Mouse (Mus musculus) inflammation-experienced regulatory T-cells, adult 6 months (primary cell): ENCODE results near the gene Ddx19a. TPM values are rescaled to one million over a fixed set of nuclear protein-coding genes. Genes with fewer than 3 reads are reported as not detected.
"Not testable (repeated sequence)": the region's sequence is repeated elsewhere in the genome, so short reads cannot be mapped to it uniquely, and the experiment has no call there.

Source experiments
- ATAC-seq: one replicate; pipeline ENCODE4 v1.8.0; 2017
- polyA plus RNA-seq, 3 experiments: library from polyadenylated mRNA; unstranded; fragments of 100-300 nt; shearing (Covaris generic); gene quantifications; one replicate each; pipeline ENCODE4 v1.2.1; 2017

Ddx19a gene
- polyA plus RNA-seq, 3 experiments from 2014 or later = 16.3 to 18.2 (median 17.2) TPM

DNA sequence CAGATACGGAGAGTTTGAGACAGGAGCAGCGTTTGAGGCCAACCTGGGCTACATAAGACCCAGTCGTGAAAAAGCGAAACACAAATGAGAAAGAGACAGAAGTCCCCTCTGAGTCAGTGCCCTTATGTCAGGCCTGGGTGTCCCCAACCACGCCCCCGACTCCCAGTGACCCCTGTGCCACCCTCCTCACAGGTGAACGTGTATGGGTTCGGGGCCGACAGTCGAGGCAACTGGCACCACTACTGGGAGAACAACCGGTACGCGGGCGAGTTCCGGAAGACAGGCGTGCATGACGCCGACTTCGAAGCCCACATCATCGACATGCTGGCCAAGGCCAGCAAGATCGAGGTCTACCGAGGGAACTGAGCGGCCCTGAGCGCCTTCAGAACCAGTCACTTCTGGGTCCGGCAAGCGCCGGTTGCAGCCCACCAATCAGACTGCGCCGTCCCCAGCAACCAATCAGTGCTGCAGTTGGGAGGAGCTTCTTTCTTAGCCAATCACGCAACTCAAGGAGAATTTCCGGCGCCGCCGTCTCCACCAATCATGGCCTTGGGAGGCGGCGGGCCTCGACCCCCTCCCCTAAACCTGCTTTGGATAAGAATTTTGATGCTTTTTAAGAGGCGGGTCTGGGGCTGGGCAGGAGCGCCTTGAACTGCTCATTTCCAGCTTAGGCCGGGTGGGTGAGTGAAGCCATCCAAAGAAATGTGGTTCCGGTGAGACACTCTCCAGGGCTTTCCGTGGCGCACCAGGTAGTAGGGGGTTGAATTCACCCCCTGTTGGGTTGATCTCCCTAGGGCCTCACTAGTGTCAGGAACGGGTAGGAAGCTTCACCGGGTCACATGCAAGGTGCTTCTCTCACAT, 27.5 kb downstream of the Ddx19a start:
- peak; percentile 97 for ATAC-seq

DNA sequence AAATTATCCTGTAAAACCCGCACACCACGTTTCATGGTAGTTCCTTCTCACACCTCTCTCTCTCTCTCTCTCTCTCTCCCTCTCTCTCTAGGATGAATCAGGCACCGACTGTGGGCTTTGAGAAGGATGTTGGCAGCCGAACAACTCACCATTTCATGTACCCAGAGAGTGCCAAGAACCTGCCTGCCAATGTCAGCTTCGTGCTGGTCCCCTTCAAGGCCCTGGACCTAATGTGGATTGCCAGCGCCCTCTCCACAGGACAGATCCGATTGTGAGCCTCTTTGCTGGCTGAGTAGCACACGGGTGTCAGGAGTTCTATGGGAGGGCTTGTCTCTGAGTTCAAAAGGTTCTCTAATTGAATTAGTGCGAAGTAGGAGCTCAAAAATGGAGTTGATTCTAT, 30.3 kb downstream of the Ddx19a start:
- no peak for ATAC-seq

DNA sequence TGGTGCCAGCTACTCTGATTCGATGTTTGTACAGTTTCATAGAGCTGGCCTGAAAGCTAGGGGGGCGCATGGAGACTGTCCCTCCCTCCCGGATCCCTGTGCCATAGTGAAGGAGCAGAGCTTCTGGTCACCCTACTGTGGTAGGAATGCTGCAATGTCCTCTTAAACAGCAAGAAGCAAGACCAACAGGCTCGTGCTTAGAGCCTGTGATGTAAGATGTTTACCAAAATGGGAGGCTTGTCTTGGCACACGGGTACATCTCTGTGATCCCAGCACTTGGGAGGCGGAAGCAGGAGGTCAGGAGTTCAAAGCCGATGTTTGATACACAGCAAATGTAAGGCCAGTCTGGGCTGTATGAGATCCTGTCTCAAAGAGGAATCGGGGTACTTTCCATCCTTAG, 31.0 kb downstream of the Ddx19a start:
- no peak for ATAC-seq

DNA sequence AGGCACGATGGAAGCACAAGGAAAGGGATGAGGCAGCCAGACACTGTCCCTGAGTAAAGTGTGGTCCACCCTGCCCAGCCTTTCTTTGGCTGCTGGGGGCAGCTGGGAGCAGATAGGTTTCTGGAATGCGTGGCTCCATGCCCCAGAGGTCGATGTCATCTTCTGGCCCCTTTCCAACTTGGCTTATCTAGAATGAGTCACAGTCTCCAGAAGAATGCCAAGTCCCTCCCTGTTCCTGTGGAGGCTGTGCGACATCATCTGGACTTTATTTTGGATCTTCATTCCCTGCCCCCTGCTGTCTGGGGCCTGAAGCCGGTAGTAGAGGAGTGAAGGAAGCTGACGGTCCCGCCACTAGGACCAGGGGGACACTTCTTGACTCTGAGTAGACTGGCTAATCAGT, 32.0 kb downstream of the Ddx19a start:
- ATAC-seq = no peak

DNA sequence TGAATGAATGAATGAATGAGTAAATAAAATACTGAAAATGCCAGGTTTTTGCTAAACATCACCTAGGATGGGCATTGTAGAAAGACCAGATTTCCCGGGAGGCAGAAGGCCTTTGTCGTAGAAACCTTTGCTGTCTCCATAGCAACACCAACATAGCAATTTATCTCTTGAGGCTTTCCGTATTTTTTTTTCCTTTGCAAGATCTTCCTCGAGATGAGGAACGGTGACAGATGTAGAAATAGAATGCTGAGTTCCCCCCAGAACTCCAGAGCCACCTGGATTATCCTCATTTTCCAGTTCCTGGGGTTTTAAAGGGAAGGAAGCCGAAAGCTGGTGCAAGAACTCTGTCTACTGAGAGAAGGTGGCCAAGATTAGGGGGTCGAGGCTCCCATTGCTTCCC, 32.9 kb downstream of the Ddx19a start:
- no peak for ATAC-seq

DNA sequence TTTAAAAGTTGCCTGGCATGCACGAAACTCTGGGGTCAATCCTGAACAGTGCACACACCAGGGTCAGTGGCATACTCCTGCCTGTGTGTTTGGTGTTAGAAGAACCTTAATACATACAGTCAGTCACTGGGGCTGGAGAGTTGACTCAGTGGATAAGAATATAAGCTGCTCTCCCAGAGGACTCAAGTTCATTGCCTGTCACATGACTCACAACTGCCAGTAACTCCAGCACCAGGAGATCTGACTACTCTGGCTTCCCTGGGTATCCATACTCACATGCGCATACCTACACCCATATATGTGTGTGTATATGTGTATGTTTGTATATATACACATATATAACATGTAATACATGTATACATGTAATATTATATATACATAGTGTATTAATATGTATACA, 34.5 kb downstream of the Ddx19a start:
- no peak for ATAC-seq

DNA sequence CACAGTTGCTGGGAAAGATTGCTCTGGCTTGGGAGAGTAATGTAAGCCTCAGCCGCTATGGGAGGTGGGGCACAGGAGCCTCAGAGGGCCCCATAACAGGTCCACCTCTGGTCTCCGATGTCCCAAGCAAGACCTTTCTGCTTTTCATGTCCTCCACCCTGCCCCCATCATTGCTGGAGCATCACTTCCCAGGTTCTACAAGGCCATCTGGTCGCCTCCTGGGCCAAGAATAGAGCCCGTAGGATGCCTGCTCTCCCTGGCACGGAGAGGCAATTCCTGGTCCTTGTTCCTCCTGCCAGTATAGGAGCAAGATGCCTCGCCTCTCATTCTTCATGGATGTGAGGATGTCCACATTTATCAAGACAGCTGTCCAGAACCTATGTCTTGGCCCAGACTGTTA, 37.7 kb downstream of the Ddx19a start:
- ATAC-seq = no peak

DNA sequence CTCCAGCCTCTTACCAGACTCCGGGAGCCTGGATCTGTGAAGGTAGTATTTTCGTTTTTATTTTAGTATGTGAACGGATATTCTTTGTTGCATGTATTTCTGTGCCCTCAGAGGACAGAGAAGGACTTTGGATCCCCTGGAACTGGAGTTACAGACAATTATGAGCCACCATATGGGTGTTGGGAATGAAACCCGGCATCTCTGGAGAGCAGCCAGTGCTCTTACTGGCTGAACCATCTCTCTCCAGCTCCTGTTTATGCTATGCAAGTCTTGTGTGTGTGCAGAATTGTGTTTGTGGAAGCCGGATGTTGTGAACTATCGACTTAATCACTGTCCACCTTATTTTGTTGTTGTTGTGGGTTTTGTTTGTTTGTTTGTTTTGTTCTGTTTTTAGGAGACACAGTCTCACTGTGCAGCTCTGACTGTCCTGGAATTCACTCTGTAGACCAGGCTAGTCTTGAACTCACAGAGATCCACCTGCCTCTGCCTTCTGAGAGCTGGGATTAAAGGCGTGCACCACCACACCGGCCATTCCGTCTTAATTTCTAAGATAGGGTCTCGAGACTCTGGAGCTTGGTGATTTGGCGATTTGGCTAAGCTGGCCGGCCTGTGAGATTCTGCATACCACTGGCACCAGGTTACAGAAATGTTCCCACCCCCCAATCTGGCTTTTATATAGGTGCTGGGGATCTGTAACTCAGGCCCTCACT, 38.4 kb downstream of the Ddx19a start:
- ATAC-seq = no peak

DNA sequence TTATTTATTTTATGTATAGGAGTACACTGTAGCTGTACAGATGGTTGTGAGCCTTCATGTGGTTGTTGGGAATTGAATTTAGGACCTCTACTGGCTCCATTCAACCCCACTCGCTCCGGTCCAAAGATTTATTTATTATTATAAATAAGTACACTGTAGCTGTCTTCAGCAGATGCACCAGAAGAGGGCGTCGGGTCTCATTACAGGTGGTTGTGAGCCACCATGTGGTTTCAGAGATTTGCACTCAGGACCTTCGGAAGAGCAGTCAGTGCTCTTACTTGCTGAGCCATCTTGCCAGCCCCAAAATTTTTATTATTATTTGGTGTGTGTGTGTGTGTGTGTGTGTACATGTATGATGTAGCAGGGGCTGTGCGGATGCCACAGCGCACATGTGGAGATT, 39.0 kb downstream of the Ddx19a start:
- not testable (repeated sequence) for ATAC-seq

DNA sequence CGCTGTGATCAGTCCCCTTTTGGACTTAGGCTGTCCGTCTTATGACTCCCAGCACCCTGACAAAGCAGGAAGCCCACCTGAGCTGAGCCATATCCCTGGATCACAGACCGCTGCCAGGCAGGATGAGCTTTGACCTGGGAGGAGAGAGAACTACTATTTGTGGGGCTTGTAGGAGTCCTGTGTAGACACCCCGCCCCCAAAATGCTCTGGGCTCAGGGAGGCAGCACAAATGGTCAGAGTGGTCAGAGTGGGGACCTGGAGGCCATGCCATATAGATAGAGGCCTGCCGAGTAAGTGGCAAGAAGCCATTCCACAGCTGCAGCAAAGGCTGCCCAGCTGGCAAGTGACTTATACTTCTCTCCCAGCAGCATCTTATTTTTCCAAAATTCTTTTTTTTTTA, 39.5 kb downstream of the Ddx19a start:
- no peak for ATAC-seq

DNA sequence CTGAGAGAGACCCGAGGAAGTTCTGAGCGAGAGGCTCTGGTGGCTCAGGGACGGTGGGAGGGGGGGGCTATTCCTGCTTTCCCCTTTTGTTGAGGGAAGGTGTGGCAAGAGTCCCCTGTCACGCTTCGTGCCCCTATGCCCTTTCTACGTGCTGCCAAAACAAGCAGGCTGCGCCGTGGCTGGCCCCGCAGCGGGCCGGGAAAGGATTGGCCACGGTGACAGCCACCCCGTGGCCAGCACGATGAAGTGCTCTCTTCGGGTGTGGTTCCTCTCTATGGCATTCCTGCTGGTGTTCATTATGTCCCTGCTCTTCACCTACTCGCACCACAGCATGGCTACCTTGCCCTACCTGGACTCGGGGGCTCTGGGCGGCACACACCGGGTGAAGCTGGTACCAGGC, 40.1 kb downstream of the Ddx19a start:
- ATAC-seq = no peak

DNA sequence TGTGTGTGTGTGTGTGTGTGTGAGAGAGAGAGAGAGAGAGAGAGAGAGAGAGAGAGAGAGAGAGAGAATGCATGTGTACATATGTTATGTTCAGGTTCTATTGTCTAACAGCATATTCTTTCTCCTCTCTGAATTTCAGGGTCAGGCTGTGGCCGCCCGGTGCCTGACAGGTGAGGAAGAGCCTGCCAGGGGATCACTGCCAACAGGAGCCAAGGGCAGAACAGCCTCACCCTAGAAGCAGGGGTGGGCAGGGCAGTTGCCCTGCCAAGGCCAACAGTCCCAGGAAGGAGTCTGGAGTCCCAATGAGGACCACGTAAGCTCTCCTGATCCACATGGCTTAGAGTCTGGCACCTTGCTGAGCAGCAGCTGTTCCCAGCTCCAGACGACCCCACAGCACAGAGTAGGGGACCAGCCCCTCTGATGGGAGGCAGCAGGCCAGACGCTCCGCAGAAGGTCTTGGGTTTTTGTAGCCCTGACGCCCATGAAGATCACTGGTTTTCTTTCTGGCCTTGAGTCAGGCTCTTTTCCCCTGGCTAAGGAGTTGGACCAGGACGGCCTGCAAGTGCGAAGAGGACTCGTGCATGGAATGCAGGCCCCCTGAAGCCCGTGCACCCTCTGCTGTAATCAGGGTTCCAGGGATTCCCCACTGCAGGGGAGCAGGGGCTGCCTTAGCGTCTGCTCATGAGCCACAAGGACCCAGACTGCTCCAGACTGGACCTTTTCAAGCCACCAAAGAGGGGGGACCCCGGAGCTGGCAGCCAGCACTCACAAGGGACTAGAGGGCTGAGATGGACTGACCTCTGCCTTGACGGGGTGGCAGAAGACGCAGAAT, 40.8 kb downstream of the Ddx19a start:
- ATAC-seq = no peak

DNA sequence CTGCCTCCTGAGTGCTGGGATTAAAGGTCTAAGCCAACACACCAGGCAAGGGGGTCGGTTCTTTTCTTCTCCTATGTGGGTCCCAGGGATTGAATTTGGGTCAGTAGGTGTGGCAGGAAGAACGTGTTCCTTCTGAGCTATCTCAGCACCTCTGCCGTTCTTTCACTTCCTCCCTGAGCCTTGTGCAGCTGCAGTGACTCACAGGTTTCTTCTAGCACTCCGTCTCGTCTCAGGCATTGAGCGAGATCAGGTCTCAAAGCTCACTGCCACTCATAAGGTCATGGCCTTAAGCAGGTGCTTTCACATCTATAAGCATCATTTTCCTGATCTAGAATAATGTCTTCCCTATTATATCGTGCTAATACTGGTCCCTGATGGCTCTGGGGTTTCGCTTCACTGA, 42.8 kb downstream of the Ddx19a start:
- peak; percentile 86 for ATAC-seq

DNA sequence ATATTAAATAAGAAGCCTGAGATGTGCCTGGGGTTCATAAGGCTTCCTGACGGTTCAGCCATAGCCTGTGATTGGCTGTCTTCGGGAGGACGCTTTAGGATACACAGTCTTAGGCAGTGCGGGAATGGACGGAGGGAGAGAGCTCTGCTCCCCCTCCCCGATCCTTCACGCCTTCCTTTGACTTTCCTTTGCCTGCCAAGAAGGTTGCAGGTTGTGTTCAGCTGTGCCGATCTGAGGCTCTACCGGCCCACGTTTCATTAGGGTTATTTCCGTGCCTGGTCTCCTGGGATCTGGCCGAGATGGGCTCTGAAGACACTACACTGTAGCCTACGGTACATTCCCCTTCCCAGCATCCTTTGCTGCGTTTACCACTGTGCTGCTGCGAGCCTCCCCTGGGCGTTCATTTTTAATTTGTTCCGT, 47.5 kb downstream of the Ddx19a start:
- ATAC-seq = peak; percentile 69

DNA sequence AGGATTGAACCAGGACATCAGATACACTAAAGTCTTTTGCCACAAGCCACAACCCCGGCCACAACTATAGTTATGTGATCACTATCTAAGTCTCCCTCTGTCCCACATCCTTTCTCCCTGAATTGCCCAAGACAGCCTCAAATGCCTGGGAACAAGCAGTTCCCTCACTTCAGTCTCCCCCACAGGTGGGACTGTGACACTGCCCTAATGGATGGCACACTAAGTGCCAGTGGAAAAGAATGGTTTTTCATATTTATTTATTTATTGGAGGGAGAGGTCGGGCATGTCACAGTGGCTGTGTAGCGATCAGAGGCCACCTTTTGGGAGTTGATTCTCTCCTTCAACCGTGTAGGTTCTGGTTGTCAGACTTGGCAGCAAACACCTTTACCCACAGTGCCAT, 51.9 kb downstream of the Ddx19a start:
- ATAC-seq = no peak

DNA sequence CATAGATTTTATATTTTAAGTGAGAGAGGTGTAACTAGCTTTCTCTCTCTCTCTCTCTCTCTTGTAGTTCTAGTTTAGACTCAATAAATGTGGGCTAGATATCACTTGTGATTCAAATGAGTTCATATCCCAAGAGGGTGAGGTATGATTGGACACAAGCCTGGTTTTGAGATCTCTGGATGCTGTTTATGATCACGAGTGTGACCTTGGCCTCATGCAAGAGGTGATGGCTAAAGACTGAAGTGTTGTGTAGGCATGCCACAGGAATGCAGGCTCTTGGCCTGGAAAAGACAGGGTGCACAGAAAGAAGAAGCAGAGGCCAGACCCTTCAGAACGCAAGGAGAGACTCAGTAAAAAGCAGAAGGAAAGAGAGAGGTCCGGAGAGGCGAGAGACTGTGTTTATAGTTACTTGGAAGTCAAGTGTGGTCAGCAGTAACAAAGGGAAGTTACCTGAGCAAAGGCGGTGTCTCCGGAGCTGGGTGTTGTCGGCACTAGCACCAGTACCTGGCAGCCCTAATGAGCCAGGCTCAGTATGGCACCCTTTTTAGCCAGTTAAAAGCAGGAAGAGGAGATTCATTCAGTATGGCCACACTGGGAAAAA, 53.2 kb downstream of the Ddx19a start:
- ATAC-seq = no peak

DNA sequence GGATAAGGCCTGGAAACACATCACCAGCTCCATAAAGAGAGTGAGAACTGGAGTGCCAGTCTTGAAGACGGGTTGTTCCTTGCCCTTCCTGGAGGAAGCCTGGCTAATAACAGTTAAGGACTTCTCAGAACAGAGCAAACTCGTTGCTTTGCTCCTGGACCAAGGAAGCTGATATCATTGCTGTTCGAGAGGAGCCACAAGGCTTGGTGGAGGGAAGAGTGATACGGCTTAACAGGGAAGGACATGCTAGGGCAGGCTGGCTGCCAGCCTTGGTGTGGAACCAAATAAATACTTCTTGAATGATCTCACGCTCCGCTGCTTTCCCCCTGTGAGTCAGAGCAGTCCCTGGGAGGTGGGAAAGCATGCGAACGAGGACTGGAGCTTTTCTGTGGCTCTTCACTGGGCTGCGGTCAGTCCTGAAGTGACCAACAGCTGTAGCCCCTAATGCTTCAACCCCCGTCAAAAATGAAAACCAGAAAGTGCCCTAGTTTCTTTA, 56.1 kb downstream of the Ddx19a start:
- no peak for ATAC-seq

DNA sequence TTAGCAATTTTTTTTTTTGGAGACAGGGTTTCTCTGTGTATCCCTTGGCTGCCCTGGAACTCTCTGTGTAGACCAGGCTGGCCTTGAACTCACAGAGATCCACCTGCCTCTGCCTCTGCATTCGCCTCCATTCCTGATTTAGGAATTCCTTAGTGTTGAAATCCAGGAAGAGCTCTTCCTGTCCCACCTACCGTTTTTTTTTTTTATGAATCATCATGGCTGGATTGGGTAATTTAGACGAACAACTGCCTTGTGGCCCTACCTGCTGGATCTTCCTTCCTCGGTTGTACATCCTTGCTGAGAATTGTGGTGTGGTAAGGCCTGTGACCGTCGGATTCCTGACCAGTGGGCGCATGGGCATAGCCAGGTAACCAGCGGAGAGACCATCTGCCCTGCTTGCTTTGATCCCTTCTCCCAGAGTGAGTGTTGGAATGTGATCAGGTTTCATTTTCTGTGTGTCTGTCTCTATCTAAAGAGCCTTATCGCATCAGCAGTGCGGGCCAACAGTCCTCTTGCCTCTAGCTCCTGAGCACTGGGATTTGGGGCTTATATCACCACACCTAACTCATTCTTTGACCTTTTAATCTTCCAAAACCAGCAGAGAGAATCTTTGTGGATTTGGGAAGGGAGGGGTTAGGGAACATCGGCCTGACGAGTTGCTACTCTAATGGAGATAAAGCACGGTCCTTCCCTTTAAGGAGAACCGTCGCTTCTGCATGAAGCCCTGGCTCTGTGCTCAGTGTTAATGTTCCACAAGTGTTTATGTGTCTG, 56.7 kb downstream of the Ddx19a start:
- ATAC-seq = no peak

DNA sequence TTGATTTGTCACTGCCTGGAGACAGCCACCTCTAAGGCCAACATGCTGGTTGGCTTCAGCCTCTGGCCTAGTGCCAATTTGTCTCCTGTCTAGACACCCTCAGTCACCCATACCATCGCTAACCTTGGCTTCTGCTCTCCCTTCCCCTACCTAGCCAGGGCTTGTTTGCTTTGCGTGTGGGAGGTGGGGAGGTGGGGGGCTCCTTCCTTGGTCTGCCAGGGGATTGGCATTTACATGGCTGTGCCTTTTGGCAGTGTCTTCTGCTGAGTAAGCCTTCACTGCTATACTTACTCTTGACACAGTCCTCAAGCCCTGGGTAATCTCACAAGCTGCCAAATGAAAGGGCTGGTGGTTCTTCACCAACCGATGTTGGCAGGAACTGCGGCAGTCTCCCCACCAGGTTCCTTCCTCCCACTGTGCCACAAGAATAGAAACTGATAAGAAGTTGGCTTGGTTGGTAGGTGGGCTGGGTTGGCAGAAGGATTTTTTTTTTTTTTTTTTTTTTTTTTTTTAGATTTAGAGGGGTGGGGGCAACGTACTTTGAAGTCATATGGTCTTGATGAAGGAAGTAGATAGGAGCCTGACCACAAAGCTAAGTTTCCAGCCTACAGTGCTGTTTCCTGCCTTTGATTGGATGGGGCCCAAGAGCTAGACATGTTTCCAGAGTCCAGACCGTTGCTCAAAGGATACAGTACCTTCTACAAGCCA, 58.6 kb downstream of the Ddx19a start:
- ATAC-seq = peak; percentile 94

DNA sequence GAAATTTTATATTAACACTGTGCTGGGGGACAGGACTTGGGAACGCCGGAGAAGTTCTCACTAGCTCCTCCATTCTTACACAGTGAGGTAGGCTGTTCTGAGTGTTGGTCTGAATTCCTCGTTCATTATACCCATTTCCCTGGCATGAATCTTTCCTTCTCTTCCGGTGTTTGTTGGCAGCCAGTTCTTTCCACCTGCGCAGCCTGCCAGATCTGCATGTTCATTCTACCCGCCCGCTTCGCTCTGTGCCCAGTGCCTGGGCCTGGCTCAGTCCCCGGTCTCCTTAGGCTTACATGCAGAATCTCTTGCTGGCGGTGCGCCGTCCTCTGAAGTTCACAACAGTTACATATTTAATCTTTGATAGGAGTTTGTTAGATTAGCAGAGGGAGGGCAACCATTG, 61.4 kb downstream of the Ddx19a start:
- ATAC-seq = no peak

DNA sequence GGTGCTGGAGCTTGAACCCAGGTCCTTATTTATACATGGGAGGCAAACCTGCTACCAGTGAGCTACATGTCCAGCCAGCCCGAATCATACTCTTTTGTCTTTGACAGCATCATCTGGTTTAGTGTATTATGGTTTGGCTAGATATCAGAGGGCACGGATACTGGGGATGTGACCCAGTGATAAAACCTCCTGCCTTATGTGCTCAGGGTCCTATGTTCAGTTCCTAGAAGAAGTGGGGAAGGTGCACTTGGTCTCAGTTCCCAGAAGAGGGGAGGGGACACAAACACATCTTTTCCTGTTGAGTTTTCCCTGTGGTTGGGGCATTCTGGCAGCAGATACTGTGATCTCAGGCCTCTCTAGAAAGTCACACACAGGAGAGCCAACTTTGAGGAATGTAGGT, 64.3 kb downstream of the Ddx19a start:
- ATAC-seq = no peak
